Mouse (Mus musculus): ENCODE data around the gene Tsc2. TPM values are rescaled to one million over a fixed set of nuclear protein-coding genes. Genes with fewer than 3 reads are reported as not detected.
"Not testable (repeated sequence)": the region's sequence is repeated elsewhere in the genome, so short reads cannot be mapped to it uniquely, and the experiment has no call there.

Gene Tsc2
- polyA plus RNA-seq (2015; fragmentation: Nextera tagmentation; extraction: Ambion mirVana), result 45.4 TPM in 2 replicates

DNA sequence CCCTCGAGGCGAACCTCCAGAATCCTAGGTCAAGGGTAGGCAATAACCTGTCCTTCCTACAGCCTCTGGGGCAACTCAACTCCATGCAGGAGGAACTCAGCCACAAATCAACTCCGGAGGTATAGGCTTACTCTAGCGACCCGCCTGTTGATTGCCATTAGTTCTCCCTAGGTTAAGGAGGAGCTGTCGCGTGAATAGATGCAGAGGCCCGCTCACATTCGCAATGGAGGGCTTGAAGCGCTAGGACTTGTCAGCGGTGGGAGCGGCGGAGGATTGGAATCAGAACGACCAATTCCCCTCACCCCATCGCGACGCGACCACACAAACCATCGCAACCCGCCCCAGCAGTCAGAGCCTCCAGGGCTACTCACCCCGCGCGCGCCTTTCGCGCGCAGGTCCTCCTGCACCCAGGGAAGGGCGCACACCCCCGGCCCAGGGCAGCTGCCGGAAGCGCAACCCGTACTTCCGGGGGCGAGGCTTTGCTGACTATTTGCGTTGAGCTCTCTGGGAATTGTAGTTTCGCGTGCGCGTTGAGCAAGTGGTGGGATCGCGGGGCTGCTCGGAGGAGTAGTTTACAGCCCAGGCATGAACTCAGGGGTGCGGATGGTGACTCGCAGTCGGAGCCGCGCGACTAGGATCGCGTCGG lies at the start of gene Tsc2, which contains the start of gene Nthl1:
Gene Tsc2, minus strand, starts transcription at position 464 of the 646 bp plus-strand sequence.
Gene Nthl1, plus strand, starts transcription at position 514 of the 646 bp plus-strand sequence.
- no peaks in the 10 kb centered on the region for H3K27me3 ChIP-seq (replicated peaks)
- WGBS, result under 1% methylated on average over 51 of the region's 51 CpGs
- H3K4me2 ChIP-seq, result peak within 1 kb of the TSS; percentile 85
- peak within 1 kb of the TSS; percentile 65 for H3K4me3 ChIP-seq (replicated peaks)
- ATAC-seq (ENCODE audit: insufficient read depth, low FRiP score, low read depth), result peak; percentile 74
- peaks cover 13% of the 10 kb centered on the region for H3K36me3 ChIP-seq
- peak within 1 kb of the TSS; percentile 54 for H3K9ac ChIP-seq
- H3K9me3 ChIP-seq, result no peaks in the 10 kb centered on the region
- peaks cover 17% of the 10 kb centered on the region for H3K4me1 ChIP-seq
- peak within 1 kb of the TSS; percentile 91 for H3K27ac ChIP-seq

DNA sequence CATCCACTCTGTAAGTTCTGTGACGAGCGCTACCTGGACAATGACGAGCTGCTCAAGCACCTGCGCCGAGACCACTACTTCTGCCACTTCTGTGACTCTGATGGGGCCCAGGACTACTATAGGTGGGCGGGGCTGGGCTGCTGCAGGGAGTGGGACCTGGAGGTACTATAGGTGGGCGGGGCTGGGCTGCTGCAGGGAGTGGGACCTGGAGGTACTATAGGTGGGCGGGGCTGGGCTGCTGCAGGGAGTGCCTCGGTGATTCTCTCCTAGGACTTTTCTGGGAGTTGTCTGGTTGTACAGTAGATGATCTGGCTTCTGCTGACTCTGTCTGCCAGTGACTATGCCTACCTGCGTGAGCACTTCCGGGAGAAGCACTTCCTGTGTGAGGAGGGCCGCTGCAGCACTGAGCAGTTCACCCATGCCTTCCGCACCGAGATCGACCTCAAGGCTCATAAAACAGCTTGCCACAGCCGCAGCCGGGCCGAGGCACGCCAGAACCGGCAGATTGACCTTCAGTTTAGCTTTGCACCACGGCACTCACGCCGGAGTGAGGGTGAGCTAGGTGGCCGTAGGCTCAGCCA lies 45.2 kb upstream of the Tsc2 start:
- H3K4me3 ChIP-seq (replicated peaks), result no peak overlapping the region
- WGBS, result 85% methylated on average over 24 of the region's 24 CpGs
- H3K36me3 ChIP-seq, result peaks cover 53% of the 10 kb centered on the region
- peak; percentile 79 for ATAC-seq (ENCODE audit: insufficient read depth, low FRiP score, low read depth)
- H3K9ac ChIP-seq, result no peak overlapping the region
- no peaks in the 10 kb centered on the region for H3K9me3 ChIP-seq
- no peaks in the 10 kb centered on the region for H3K27me3 ChIP-seq (replicated peaks)
- peaks cover 4% of the 10 kb centered on the region; the same call in 1 of the 2 replicates for H3K4me1 ChIP-seq
- H3K4me2 ChIP-seq, result no peak overlapping the region
- no peak overlapping the region for H3K27ac ChIP-seq

DNA sequence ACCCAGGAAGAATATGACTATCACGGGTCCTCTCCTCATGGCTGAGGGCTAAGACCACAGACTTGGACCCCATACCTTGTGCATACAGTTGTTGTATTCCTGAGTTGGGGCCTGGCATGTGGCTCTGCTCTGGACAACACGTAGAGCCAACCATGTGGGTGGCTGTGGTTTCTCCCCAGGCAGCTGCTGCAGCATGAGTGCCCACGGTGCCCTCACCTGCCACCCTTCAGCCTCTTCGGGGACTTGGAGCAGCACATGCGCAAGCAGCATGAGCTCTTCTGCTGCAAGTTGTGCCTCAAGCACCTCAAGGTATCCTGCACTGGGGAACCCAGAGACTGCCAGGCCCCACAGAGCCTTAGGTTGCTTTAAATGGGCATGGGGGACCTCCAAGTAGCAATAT lies 44.4 kb upstream of the Tsc2 start:
- Histone ChIP-seq H3K27me3 (replicated peaks) (no peaks in the 10 kb centered on the region), H3K36me3 (peaks cover 49% of the 10 kb centered on the region), H3K27ac (no peak overlapping the region), H3K4me3 (replicated peaks) (no peak overlapping the region), H3K9me3 (no peaks in the 10 kb centered on the region), H3K4me2 (no peak overlapping the region), H3K9ac (no peak overlapping the region), H3K4me1 (peaks cover 9% of the 10 kb centered on the region)
- WGBS, result 88% methylated on average over 5 of the region's 5 CpGs
- ATAC-seq (ENCODE audit: insufficient read depth, low FRiP score, low read depth), result no peak

DNA sequence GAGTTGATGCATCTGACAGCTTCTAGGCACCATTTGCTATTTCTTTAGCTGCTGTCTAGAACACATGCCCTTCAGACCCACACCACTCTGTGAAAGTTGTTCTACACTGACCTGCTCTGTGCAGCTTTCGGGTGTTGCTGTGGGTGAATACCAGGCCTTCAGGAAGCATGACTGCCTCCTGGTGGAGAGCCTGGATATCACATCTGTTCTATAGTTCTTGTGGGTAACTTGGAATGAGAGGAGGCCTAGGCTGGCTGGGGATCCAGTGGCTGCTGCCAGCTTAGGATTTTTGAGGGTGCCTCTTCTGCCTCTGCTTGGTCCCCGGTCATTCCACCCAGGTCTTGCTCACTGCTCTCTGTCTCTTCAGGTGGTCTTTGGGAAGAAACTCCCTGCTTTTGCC lies 43.8 kb upstream of the Tsc2 start:
- H3K4me2 ChIP-seq, result no peak overlapping the region
- ATAC-seq (ENCODE audit: insufficient read depth, low FRiP score, low read depth), result no peak
- H3K9ac ChIP-seq, result no peak overlapping the region

DNA sequence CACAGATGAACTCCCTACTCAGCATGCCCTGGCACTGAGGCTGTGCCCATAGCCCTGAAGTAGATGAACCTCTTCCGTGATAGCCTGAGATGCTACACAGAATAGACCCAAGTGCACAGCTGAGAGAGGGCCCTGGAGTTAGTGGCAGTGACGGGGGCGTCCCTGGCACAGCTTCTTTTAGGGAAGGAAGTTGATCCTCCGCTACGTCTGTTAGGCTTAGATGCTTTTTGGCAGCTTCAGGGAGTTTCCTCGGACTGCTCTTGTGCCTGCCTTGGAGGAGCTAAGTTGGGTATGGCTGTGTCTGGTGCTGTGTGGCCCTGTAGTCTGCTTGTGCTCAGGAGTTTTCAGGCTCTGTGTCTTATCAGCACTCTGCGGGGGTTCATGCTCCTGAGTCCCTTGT lies 41.8 kb upstream of the Tsc2 start:
- ATAC-seq (ENCODE audit: insufficient read depth, low FRiP score, low read depth), result no peak
- Histone ChIP-seq H3K27ac (no peak overlapping the region), H3K9me3 (no peaks in the 10 kb centered on the region), H3K4me2 (no peak overlapping the region), H3K4me3 (replicated peaks) (no peak overlapping the region), H3K36me3 (peaks cover 25% of the 10 kb centered on the region), H3K4me1 (peaks cover 24% of the 10 kb centered on the region), H3K27me3 (replicated peaks) (no peaks in the 10 kb centered on the region), H3K9ac (0 out of 2 replicates have a peak overlapping the region, but pooled peaks have one; percentile 8)
- 78% methylated on average over 7 of the region's 7 CpGs for WGBS

More for the DNA sequence above, 43.8 kb upstream of the Tsc2 start:
- H3K27me3 ChIP-seq (replicated peaks), result no peaks in the 10 kb centered on the region
- H3K36me3 ChIP-seq, result peaks cover 44% of the 10 kb centered on the region
- WGBS, result 70% methylated on average over 2 of the region's 2 CpGs
- H3K9me3 ChIP-seq, result no peaks in the 10 kb centered on the region
- H3K4me1 ChIP-seq, result peaks cover 16% of the 10 kb centered on the region
- H3K27ac ChIP-seq, result no peak overlapping the region
- no peak overlapping the region for H3K4me3 ChIP-seq (replicated peaks)

DNA sequence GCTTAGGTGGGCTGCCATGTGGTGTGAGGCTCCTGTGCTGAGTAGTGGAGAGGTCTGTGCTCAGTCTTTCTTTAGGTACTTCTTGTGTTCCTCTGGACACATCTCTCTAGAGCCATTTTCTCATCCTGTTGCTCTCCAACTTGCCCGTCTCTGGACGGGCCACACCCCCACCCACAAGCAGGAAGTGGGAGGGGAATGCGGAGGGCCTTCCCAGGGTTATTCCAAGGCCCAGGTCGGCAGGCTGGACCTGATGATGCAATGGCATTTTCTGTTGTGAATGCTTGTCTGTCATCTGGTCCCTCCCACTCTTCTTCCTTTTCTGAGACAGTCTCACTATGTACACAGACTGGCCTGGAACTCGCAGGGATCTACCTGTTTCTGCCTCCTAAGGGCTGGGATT lies 39.7 kb upstream of the Tsc2 start:
- WGBS, result 12% methylated on average over 5 of the region's 5 CpGs
- Histone ChIP-seq H3K9ac (no peak overlapping the region), H3K4me2 (peak overlapping the region; percentile 67; the same call in 1 of the 2 replicates), H3K9me3 (no peaks in the 10 kb centered on the region), H3K4me3 (replicated peaks) (no peak overlapping the region), H3K36me3 (peaks cover 4% of the 10 kb centered on the region; the same call in 1 of the 2 replicates), H3K27me3 (replicated peaks) (no peaks in the 10 kb centered on the region), H3K4me1 (peaks cover 21% of the 10 kb centered on the region), H3K27ac (no peak overlapping the region)
- 0 out of 2 replicates have a peak, but pooled peaks have one; percentile 21 for ATAC-seq (ENCODE audit: insufficient read depth, low FRiP score, low read depth)

DNA sequence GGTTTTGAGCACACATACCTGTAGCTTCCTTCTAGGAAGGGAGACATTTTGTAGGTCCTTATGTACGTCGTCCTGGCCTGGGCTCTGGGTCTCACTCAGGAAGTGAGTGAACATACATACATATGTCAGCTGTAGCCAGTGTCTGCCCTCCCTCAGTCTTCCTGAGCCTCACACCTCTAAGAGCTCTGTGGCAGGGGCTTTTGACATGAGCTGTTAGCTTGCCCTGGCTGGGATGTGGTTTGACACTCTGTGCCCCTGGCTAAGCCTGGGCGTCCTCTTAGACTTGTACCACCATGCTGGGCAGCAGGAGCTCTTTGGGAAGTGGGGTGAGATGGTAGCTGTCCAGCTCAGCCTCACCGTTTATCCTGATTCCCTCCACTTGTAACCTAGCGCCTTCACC lies 38.9 kb upstream of the Tsc2 start:
- Histone ChIP-seq H3K9ac (no peak overlapping the region), H3K9me3 (no peaks in the 10 kb centered on the region), H3K4me1 (peaks cover 20% of the 10 kb centered on the region), H3K4me3 (replicated peaks) (peak overlapping the region; percentile 98; the same call in 1 of the 2 replicates), H3K27ac (no peak overlapping the region), H3K36me3 (no peaks in the 10 kb centered on the region), H3K27me3 (replicated peaks) (no peaks in the 10 kb centered on the region), H3K4me2 (peak overlapping the region; percentile 67; the same call in 1 of the 2 replicates)
- 62% methylated on average over 5 of the region's 5 CpGs for WGBS
- no peak for ATAC-seq (ENCODE audit: insufficient read depth, low FRiP score, low read depth)

DNA sequence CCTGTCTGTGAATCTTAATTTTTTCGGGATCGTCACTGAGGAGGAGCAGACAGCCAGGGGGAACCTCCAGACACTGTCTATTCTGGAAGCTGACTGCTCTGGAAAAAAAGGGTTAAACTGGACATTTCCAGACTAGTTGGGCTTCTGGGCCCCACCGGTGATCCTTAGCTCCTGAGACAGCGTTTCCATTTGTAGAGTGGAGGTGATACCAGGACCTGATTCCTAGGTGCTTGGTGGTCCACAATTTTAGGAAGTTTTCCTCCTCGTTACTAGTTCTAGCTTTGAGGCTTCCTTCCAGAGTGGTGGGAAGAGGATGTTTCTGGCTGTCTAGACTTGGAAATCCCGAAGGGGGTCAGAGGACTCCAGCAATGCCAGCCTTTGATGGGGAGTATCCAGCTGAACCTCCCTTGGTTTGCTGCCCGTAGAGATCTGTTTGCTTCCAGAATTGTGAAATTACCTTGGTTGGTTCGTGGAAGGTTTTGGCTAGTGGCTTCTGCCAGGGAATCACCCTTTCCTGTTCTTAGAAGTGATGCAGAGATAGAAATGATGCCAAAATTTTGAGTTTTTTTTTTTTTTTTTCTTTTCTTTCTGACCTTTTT lies 37.9 kb upstream of the Tsc2 start:
- peak overlapping the region; percentile 67 for H3K4me2 ChIP-seq
- no peak for ATAC-seq (ENCODE audit: insufficient read depth, low FRiP score, low read depth)
- H3K27me3 ChIP-seq (replicated peaks), result no peaks in the 10 kb centered on the region
- peak overlapping the region; percentile 98 for H3K4me3 ChIP-seq (replicated peaks)
- 9% methylated on average over 8 of the region's 8 CpGs for whole genome bisulfite sequencing
- H3K9ac ChIP-seq, result peak overlapping the region; percentile 89
- H3K4me1 ChIP-seq, result peaks cover 20% of the 10 kb centered on the region
- H3K9me3 ChIP-seq, result no peaks in the 10 kb centered on the region
- H3K36me3 ChIP-seq, result no peaks in the 10 kb centered on the region
- H3K27ac ChIP-seq, result peak overlapping the region; percentile 84

DNA sequence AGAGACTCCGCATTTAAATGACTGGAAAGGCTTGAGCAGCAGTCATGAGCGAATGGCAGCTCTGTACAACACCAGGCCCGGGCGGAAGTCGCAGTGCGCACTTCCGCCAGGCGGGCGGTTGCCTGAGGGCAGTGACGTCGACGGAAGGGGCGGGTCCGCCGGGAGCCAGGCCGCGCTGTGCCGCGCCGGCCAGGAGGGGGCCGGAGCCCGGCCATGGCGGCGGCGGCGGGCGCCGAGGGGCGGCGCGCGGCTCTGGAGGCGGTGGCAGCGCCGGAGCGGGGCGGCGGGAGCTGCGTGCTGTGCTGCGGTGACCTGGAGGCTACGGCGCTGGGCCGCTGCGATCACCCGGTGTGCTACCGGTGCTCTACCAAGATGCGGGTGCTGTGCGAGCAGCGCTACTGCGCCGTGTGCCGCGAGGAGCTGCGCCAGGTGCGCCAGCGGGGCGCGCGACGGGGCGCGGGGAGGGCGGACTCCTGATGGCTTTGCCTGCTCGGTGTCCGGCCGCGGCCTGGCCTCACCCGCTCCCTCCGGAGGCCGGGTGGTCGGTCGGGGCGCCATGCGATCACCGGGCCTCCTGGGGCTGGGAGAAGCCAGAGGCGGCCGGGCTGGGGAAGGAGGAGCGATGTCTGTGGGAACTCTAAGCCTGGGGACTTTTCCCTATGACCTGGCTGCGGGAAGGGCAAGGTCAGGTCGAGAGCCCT lies 37.3 kb upstream of the Tsc2 start, which contains the start of gene Zfp598:
Gene Zfp598, plus strand, starts transcription at position 143 of the 701 bp plus-strand sequence.
- under 1% methylated on average over 64 of the region's 80 CpGs for WGBS
- Histone ChIP-seq H3K9me3 (no peaks in the 10 kb centered on the region), H3K4me1 (peaks cover 20% of the 10 kb centered on the region), H3K4me2 (peak within 1 kb of the TSS; percentile 67), H3K4me3 (replicated peaks) (peak within 1 kb of the TSS; percentile 98), H3K27ac (peak within 1 kb of the TSS; percentile 84), H3K36me3 (no peaks in the 10 kb centered on the region), H3K27me3 (replicated peaks) (no peaks in the 10 kb centered on the region), H3K9ac (peak within 1 kb of the TSS; percentile 89)
- ATAC-seq (ENCODE audit: insufficient read depth, low FRiP score, low read depth), result peak; percentile 99

DNA sequence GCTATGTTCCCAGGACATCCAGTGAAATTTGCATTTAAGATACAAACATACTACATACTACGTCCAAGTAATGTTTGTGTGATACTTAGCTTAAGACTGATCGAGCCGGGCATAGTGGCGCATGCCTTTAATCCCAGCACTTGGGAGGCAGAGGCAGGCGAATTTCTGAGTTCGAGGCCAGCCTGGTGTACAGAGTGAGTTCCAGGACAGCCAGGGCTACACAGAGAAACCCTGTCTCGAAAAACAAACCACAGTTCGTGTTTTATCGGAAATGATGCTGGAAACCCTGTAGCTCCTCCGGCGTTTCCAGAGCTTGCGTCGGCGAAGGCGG lies 36.7 kb upstream of the Tsc2 start:
- not testable (repeated sequence) for H3K36me3 ChIP-seq

DNA sequence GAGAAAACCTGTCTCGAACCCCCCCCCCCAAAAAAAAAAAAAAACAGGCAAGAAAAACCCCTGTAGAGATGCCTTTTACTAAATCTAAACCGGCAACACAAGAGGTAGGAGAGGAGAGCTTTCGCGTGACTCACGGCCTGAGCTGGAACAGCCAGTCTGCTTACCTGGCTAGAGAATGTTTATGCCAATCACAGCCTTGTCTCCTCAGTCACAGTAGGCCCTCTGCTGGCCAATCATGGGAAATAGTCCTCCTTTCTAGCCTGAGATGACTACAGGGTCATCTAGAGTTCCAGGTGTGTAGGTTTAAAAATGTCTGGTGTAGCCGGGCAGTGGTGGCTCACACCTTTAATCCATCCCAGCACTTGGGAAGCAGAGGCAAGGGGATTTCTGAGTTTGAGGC lies 35.0 kb upstream of the Tsc2 start:
- H3K36me3 ChIP-seq, result no peaks in the 10 kb centered on the region
- H3K27ac ChIP-seq, result no peak overlapping the region
- no peak for ATAC-seq (ENCODE audit: insufficient read depth, low FRiP score, low read depth)
- H3K4me3 ChIP-seq (replicated peaks), result no peak overlapping the region
- H3K4me2 ChIP-seq, result no peak overlapping the region
- H3K27me3 ChIP-seq (replicated peaks), result no peaks in the 10 kb centered on the region
- no peak overlapping the region for H3K9ac ChIP-seq
- peaks cover 20% of the 10 kb centered on the region for H3K4me1 ChIP-seq
- 21% methylated on average over 6 of the region's 6 CpGs for WGBS
- no peaks in the 10 kb centered on the region for H3K9me3 ChIP-seq

More for the DNA sequence above, 36.7 kb upstream of the Tsc2 start:
- WGBS, result 6% methylated on average over 15 of the region's 15 CpGs
- peak overlapping the region; percentile 62 for H3K27ac ChIP-seq
- not testable (repeated sequence) for ATAC-seq (ENCODE audit: insufficient read depth, low FRiP score, low read depth); H3K9me3 ChIP-seq; H3K27me3 ChIP-seq (replicated peaks)
- H3K4me3 ChIP-seq (replicated peaks), result peak overlapping the region; percentile 98
- H3K4me1 ChIP-seq, result peaks cover 20% of the 10 kb centered on the region
- H3K4me2 ChIP-seq, result peak overlapping the region; percentile 67
- peak overlapping the region; percentile 26; the same call in 1 of the 2 replicates for H3K9ac ChIP-seq
